Mouse (Mus musculus): ENCODE data around the gene Pakap. TPM values are rescaled to one million over a fixed set of nuclear protein-coding genes. Genes with fewer than 3 reads are reported as not detected.
A peak's percentile ranks its signal among the peaks of the same experiment; 100 is the strongest.

Gene Pakap
- total and polyA plus RNA-seq, 2 experiments = 0.06 to 0.18 TPM

DNA sequence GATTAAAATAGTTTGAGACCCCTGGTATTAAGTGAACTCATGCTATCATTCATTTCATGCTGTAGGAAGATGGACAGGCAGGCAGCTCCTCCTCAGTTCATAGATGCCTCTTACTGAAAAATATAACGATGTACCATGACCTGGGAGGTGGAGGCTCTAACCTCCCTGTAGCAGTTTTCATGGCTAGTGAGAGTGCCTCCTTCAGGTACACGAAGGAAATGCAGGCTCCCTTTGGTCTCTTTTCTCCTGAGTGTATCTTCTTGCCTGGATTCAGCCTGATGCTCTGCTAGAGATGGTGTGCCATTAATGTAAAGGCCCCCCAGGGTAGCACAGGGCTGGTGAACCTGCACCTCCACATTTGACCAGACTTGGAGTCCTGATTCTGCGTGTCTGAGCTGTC, 88.9 kb downstream of the Pakap start:
- no peaks in the 10 kb centered on the region for H3K36me3 ChIP-seq (ENCODE audit: control insufficient read depth, insufficient read depth, low read length)
- TF ChIP-seq CTCF (IDR thresholded peaks at IDR 0.05; ENCODE audit: low read depth, low read length) = no peak
- H3K79me2 ChIP-seq (ENCODE audit: control insufficient read depth, insufficient read depth, low read length) = no peaks in the 10 kb centered on the region
- no peak overlapping the region for H3K4me3 ChIP-seq (ENCODE audit: insufficient read depth, low read depth, low read length)
- H3K27me3 ChIP-seq (ENCODE audit: control insufficient read depth, insufficient read depth, low read length) = no peaks in the 10 kb centered on the region
- WGBS = 84% methylated on average over 3 of the region's 3 CpGs
- no peak overlapping the region for H3K9ac ChIP-seq (ENCODE audit: low read depth, low read length)
- no peak overlapping the region for H3K27ac ChIP-seq (replicated peaks; ENCODE audit: insufficient read depth, low read depth, low read length)
- no peak for DNase-seq (ENCODE audit: extremely low read depth, low read depth, low spot score)
- H3K4me1 ChIP-seq (ENCODE audit: control insufficient read depth, insufficient read depth, low read length) = no peaks in the 10 kb centered on the region

DNA sequence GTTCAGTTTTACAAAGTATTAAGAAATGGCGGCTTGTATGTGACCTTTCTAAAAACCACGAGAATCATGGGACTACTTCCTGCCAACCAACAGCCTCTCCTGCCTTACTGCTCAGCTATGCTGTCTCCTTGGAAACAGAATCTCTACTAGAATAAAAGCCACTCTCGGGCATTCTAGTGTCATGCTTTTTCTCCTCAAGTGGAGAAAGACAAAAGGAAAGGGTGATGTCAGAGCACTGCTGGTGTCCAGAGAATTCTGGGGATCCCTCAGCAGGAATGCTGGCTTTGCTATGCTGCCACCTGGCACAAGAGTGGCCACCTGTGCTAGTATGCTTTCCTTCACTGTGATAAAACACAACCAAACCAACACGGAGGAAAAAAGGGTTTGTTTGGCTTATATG, 92.5 kb downstream of the Pakap start:
- H3K27me3 ChIP-seq (ENCODE audit: control insufficient read depth, insufficient read depth, low read length) = no peaks in the 10 kb centered on the region
- H3K79me2 ChIP-seq (ENCODE audit: control insufficient read depth, insufficient read depth, low read length) = no peaks in the 10 kb centered on the region
- no peak overlapping the region for H3K9ac ChIP-seq (ENCODE audit: low read depth, low read length)
- 34% methylated on average over 4 of the region's 4 CpGs for WGBS
- no peaks in the 10 kb centered on the region for H3K4me1 ChIP-seq (ENCODE audit: control insufficient read depth, insufficient read depth, low read length)
- H3K36me3 ChIP-seq (ENCODE audit: control insufficient read depth, insufficient read depth, low read length) = no peaks in the 10 kb centered on the region
- no peak overlapping the region for H3K27ac ChIP-seq (replicated peaks; ENCODE audit: insufficient read depth, low read depth, low read length)
- DNase-seq (ENCODE audit: extremely low read depth, low read depth, low spot score) = no peak
- H3K4me3 ChIP-seq (ENCODE audit: insufficient read depth, low read depth, low read length) = no peak overlapping the region
- no peak for TF ChIP-seq CTCF (IDR thresholded peaks at IDR 0.05; ENCODE audit: low read depth, low read length)
- TF ChIP-seq POLR2A (IDR thresholded peaks at IDR 0.05; ENCODE audit: extremely low read depth, insufficient read depth, low read length) = no peak

DNA sequence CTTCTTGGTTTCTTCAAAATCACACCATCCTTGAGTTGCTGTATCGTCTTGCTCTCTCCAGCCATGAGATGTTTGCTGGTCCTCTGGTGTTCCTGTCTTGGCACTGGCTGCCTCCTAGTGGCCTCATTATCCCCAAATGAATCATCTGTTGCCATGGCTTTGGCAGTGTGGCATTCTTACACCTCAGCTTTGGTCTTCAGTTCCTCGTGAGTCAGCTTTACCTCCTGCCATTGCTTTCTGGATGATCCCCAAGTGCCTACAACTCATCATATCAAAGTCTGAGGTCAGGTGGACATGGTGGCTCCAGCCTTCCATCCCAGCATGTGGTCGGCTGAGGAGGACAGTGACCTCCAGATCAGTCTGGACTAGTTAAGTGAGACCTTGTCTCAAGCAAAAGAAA, 98.1 kb downstream of the Pakap start:
- no peaks in the 10 kb centered on the region for H3K79me2 ChIP-seq (ENCODE audit: control insufficient read depth, insufficient read depth, low read length)
- no peaks in the 10 kb centered on the region for H3K4me1 ChIP-seq (ENCODE audit: control insufficient read depth, insufficient read depth, low read length)
- no peaks in the 10 kb centered on the region for H3K27me3 ChIP-seq (ENCODE audit: control insufficient read depth, insufficient read depth, low read length)
- no peak overlapping the region for H3K4me3 ChIP-seq (ENCODE audit: insufficient read depth, low read depth, low read length)
- no peaks in the 10 kb centered on the region for H3K36me3 ChIP-seq (ENCODE audit: control insufficient read depth, insufficient read depth, low read length)
- TF ChIP-seq CTCF (IDR thresholded peaks at IDR 0.05; ENCODE audit: low read depth, low read length) (no peak), POLR2A (IDR thresholded peaks at IDR 0.05; ENCODE audit: extremely low read depth, insufficient read depth, low read length) (no peak)
- no peak overlapping the region for H3K9ac ChIP-seq (ENCODE audit: low read depth, low read length)
- 73% methylated on average over 3 of the region's 3 CpGs for WGBS
- no peak overlapping the region for H3K27ac ChIP-seq (replicated peaks; ENCODE audit: insufficient read depth, low read depth, low read length)
- no peak for DNase-seq (ENCODE audit: extremely low read depth, low read depth, low spot score)

DNA sequence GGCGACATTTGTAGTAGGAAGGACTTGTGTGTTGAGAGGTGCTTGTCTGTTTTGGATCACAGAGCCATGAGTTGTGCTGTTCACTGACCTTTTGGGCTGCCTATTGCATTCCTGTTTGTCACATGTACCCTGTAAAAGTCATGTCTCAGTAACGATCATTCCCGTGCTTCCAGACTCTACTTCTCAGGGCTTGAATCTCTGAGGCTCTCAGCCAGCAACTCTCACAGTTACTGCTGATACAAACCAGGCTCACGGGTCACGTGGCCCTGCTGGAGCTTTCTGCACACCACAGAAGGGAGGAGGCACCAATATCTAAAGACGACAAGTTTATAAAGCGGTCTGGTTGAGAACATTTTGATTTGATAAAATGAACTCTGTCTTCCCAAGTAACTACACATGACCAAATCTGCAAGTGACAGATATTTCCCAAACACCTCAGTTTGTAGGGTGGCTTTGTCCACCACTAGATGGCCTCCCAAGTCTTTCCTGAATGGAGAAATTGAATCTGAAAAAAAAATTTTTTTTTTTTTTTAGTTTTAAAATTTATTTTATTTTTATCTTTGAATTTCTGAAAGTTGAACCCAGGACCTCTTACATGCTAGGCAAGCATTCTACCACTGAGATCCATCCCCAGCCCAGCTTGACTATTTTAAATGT, 103.0 kb downstream of the Pakap start:
- H3K9ac ChIP-seq (ENCODE audit: low read depth, low read length) = no peak overlapping the region
- no peaks in the 10 kb centered on the region for H3K79me2 ChIP-seq (ENCODE audit: control insufficient read depth, insufficient read depth, low read length)
- peaks cover 2% of the 10 kb centered on the region for H3K4me1 ChIP-seq (ENCODE audit: control insufficient read depth, insufficient read depth, low read length)
- peaks cover 2% of the 10 kb centered on the region; the same call in 1 of the 2 replicates for H3K27me3 ChIP-seq (ENCODE audit: control insufficient read depth, insufficient read depth, low read length)
- WGBS = 63% methylated on average over 7 of the region's 7 CpGs
- no peaks in the 10 kb centered on the region for H3K36me3 ChIP-seq (ENCODE audit: control insufficient read depth, insufficient read depth, low read length)
- 0 out of 2 replicates have a peak, but pooled peaks have one; percentile 1 for TF ChIP-seq CTCF (IDR thresholded peaks at IDR 0.05; ENCODE audit: low read depth, low read length)
- TF ChIP-seq POLR2A (IDR thresholded peaks at IDR 0.05; ENCODE audit: extremely low read depth, insufficient read depth, low read length) = no peak
- DNase-seq (ENCODE audit: extremely low read depth, low read depth, low spot score) = peak; percentile 41
- H3K4me3 ChIP-seq (ENCODE audit: insufficient read depth, low read depth, low read length) = no peak overlapping the region
- no peak overlapping the region for H3K27ac ChIP-seq (replicated peaks; ENCODE audit: insufficient read depth, low read depth, low read length)

DNA sequence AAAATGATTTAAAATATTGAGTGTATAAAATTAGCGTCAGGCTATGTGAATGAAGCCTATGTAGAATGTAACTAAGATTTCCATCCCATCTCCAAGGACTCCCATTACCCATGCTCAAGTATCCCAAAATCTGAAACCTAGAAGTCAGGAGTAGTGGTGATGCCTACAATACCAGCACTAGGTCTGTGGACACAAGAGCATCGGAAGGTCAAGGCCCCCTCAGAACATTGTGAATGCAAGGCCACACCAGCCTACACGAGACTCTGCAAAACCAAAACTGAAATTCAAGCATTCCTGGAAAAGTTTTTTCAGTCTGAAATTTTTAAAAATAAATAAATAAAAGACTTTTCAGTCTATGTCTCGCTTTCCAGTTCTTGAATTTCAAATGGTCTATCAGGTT, 104.6 kb downstream of the Pakap start:
- peaks cover 2% of the 10 kb centered on the region for H3K4me1 ChIP-seq (ENCODE audit: control insufficient read depth, insufficient read depth, low read length)
- peaks cover 2% of the 10 kb centered on the region; the same call in 1 of the 2 replicates for H3K27me3 ChIP-seq (ENCODE audit: control insufficient read depth, insufficient read depth, low read length)
- H3K4me3 ChIP-seq (ENCODE audit: insufficient read depth, low read depth, low read length) = no peak overlapping the region
- H3K79me2 ChIP-seq (ENCODE audit: control insufficient read depth, insufficient read depth, low read length) = no peaks in the 10 kb centered on the region
- H3K36me3 ChIP-seq (ENCODE audit: control insufficient read depth, insufficient read depth, low read length) = no peaks in the 10 kb centered on the region
- no peak overlapping the region for H3K27ac ChIP-seq (replicated peaks; ENCODE audit: insufficient read depth, low read depth, low read length)
- no peak overlapping the region for H3K9ac ChIP-seq (ENCODE audit: low read depth, low read length)
- 74% methylated on average over 4 of the region's 4 CpGs for WGBS
- no peak for DNase-seq (ENCODE audit: extremely low read depth, low read depth, low spot score)
- TF ChIP-seq CTCF (IDR thresholded peaks at IDR 0.05; ENCODE audit: low read depth, low read length) (no peak), POLR2A (IDR thresholded peaks at IDR 0.05; ENCODE audit: extremely low read depth, insufficient read depth, low read length) (no peak)

Measured in liver, adult 2 months (tissue).